Mouse (Mus musculus) spleen, adult 2 months (tissue): ENCODE data around the gene Armc5.

Experiments
- CTCF ChIP-seq: fragments of 200-500 bp; IDR thresholded peaks from 2 replicates; pipeline ENCODE4 v1.5.1; 2011; ENCODE audit warnings: mild to moderate bottlenecking, inconsistent platforms; ENCODE audit not compliant: insufficient read depth, insufficient read length, insufficient replicate concordance; ENCODE audit errors: extremely low read depth
- POLR2A ChIP-seq: fragments of 200-500 bp; IDR thresholded peaks from 2 replicates; pipeline ENCODE4 v1.6.1; 2011; ENCODE audit warnings: low read depth, low read length, inconsistent platforms

GRCm38 (mm10) chr7:128237927-128238778 lies 1.0 kb downstream of the Armc5 start, which contains the start of gene 9130023H24Rik:
- peak; percentile 62 for TF ChIP-seq POLR2A
- no peak for TF ChIP-seq CTCF
